Mouse (Mus musculus): Measurements from ENCODE around the gene Gtf2i. TPM values are rescaled to one million over a fixed set of nuclear protein-coding genes. Genes with fewer than 3 reads are reported as not detected.

Gtf2i gene
- total and polyA plus RNA-seq, 3 experiments: 28.4 to 60.9 (median 42.2) TPM

GRCm38 (mm10) chr5:134294606-134295005, 20.0 kb downstream of the Gtf2i start:
- peaks cover 0 to 27% of the 10 kb centered on the region in 2 experiments; a peak in 2 of 4 replicates for H3K4me1 ChIP-seq (ENCODE audit: control insufficient read depth in 1 of 2, insufficient read depth in 2 of 2)
- H3K4me2 ChIP-seq (ENCODE audit: insufficient read depth, low read depth, poor library complexity, severe bottlenecking): no peak overlapping the region
- no peak overlapping the region for H3K27ac ChIP-seq (ENCODE audit: insufficient read depth, low read depth)
- no peak for DNase-seq (ENCODE audit: extremely low read depth)
- peaks cover 6% of the 10 kb centered on the region; the same call in 1 of the 2 replicates for H3K79me2 ChIP-seq (replicated peaks; ENCODE audit: control insufficient read depth, extremely low read depth, insufficient read depth, poor library complexity, severe bottlenecking)
- H3K27me3 ChIP-seq (replicated peaks): no peaks in the 10 kb centered on the region
- dilution Hi-C loops (cut with MboI; ENCODE audit: extremely low pct_ligation_motif_present, extremely low pct_unique_long_range_greater_than_20kb, low sequenced_read_pairs) (no loop called here), in situ Hi-C loops (cut with MboI; ENCODE audit: low pct_ligation_motif_present, low pct_unique_long_range_greater_than_20kb, low sequenced_read_pairs) (no loop called here)
- no peak overlapping the region for H3K4me3 ChIP-seq (replicated peaks in 1 of 3; ENCODE audit: low read depth in 2 of 3, low read length in 2 of 3, poor library complexity in 1 of 3)
- no peak overlapping the region for H3K9ac ChIP-seq (ENCODE audit: insufficient read depth, low read depth)
- peaks cover 41 to 79% of the 10 kb centered on the region in 2 experiments for H3K36me3 ChIP-seq (replicated peaks in 1 of 2; ENCODE audit: control insufficient read depth in 1 of 2, insufficient read depth in 1 of 2, low read length in 1 of 2)
- peaks cover 21% of the 10 kb centered on the region for H3K9me3 ChIP-seq (replicated peaks; ENCODE audit: low read length)
- no peak for TF ChIP-seq MXI1 (IDR thresholded peaks at IDR 0.05; ENCODE audit: low read depth, low read length)
- TF ChIP-seq ETS1 (conservative IDR thresholded peaks at IDR 0.05; ENCODE audit: low read depth, low read length): no peak
- no peak for TF ChIP-seq ELF1 (IDR thresholded peaks at IDR 0.05; ENCODE audit: low read depth, low read length)
- TF ChIP-seq TBP (conservative IDR thresholded peaks at IDR 0.05; ENCODE audit: low read depth, low read length): no peak
- no peak for TF ChIP-seq CTCF (conservative IDR thresholded peaks at IDR 0.05 in 1 of 2, IDR thresholded peaks at IDR 0.05 in 1 of 2; ENCODE audit: low read depth in 2 of 2, low read length in 2 of 2)
- no peak for TF ChIP-seq GABPA (IDR thresholded peaks at IDR 0.05; ENCODE audit: insufficient replicate concordance, low read depth, low read length)
- no peak for TF ChIP-seq ZKSCAN1 (IDR thresholded peaks at IDR 0.05; ENCODE audit: borderline replicate concordance, low read depth, low read length)
- no peak for TF ChIP-seq HCFC1 (IDR thresholded peaks at IDR 0.05; ENCODE audit: low read depth, low read length)
- no peak for TF ChIP-seq CHD1 (IDR thresholded peaks at IDR 0.05; ENCODE audit: low read depth, low read length)
- no peak for TF ChIP-seq BHLHE40 (IDR thresholded peaks at IDR 0.05; ENCODE audit: low read depth, low read length)
- no peak for TF ChIP-seq SMC3 (IDR thresholded peaks at IDR 0.05; ENCODE audit: low read depth, low read length)
- TF ChIP-seq MYC (IDR thresholded peaks at IDR 0.05; ENCODE audit: low read depth, low read length): no peak
- no peak for TF ChIP-seq EP300 (IDR thresholded peaks at IDR 0.05; ENCODE audit: low read length)
- TF ChIP-seq USF2 (conservative IDR thresholded peaks at IDR 0.05; ENCODE audit: low read depth, low read length): no peak
- no peak for TF ChIP-seq TCF12 (IDR thresholded peaks at IDR 0.05; ENCODE audit: low read depth, low read length)

- H3K27me3 ChIP-seq (replicated peaks): no peaks in the 10 kb centered on the region
- no peaks in the 10 kb centered on the region for H3K79me2 ChIP-seq (replicated peaks; ENCODE audit: control insufficient read depth, extremely low read depth, insufficient read depth, poor library complexity, severe bottlenecking)
- in situ Hi-C loops (cut with MboI; ENCODE audit: low pct_ligation_motif_present, low pct_unique_long_range_greater_than_20kb, low sequenced_read_pairs) (no loop called here), dilution Hi-C loops (cut with MboI; ENCODE audit: extremely low pct_ligation_motif_present, extremely low pct_unique_long_range_greater_than_20kb, low sequenced_read_pairs) (no loop called here)
- no peaks in the 10 kb centered on the region for H3K9me3 ChIP-seq (replicated peaks; ENCODE audit: low read length)
- H3K4me3 ChIP-seq (replicated peaks in 1 of 3; ENCODE audit: low read depth in 2 of 3, low read length in 2 of 3, poor library complexity in 1 of 3): no peak overlapping the region
- peaks cover 0 to 15% of the 10 kb centered on the region in 2 experiments; a peak in 2 of 4 replicates for H3K4me1 ChIP-seq (ENCODE audit: control insufficient read depth in 1 of 2, insufficient read depth in 2 of 2)
- no peak overlapping the region for H3K4me2 ChIP-seq (ENCODE audit: insufficient read depth, low read depth, poor library complexity, severe bottlenecking)
- no peak overlapping the region for H3K9ac ChIP-seq (ENCODE audit: insufficient read depth, low read depth)
- no peak overlapping the region for H3K27ac ChIP-seq (ENCODE audit: insufficient read depth, low read depth)
- no peak for DNase-seq (ENCODE audit: extremely low read depth)
- peaks cover 57 to 90% of the 10 kb centered on the region in 2 experiments for H3K36me3 ChIP-seq (replicated peaks in 1 of 2; ENCODE audit: control insufficient read depth in 1 of 2, insufficient read depth in 1 of 2, low read length in 1 of 2)
- TF ChIP-seq E2F4 (IDR thresholded peaks at IDR 0.05; ENCODE audit: insufficient replicate concordance, low read depth, low read length) (no peak), MXI1 (IDR thresholded peaks at IDR 0.05; ENCODE audit: low read depth, low read length) (no peak), TCF12 (IDR thresholded peaks at IDR 0.05; ENCODE audit: low read depth, low read length) (no peak), ZMIZ1 (IDR thresholded peaks at IDR 0.05; ENCODE audit: low read depth, low read length) (no peak)
Observed at GRCm38 (mm10) chr5:134291096-134291495, 23.5 kb downstream of the Gtf2i start.

Data from CH12.LX (cell line).